Mouse (Mus musculus) embryo, embryonic 11.5 days (tissue): ENCODE results near the gene Gm28038.

Experiments
- DNase-seq: peaks from one replicate; pipeline ENCODE4 v3.0.0-alpha.2; 2012; ENCODE audit warnings: low read depth, low spot score

Gene Gm28038

GRCm38 (mm10) chr2:30345971-30346676, 65.3 kb downstream of the Gm28038 start:
- no peak for DNase-seq

GRCm38 (mm10) chr2:30349196-30349595, 68.4 kb downstream of the Gm28038 start:
- no peak for DNase-seq
